Mouse (Mus musculus): Measurements from ENCODE around the gene Cipc.

DNA sequence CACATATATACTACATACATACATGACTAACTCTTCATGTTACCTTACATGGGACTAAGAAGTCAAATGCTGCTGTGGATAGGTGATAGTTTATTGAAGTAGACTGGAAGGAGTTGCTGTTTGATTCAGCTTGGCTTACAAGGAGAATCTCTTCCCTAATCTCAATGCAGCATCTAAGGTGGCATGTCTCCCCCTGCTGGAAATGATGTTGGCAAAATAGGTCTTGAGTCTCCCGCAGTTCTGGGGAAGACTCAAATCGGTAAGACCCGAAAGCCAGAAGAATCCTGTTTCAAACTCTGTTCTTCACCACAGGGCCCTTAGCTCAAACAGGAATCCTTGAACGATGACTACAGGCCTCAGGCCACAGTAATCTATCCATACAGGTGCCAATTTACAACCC lies 1.7 kb upstream of the Cipc start:
- peak; percentile 86 for TF ChIP-seq CTCF (IDR thresholded peaks at IDR 0.05; ENCODE audit: extremely low read depth, insufficient read depth, low read length)
- no peak for TF ChIP-seq POLR2A (IDR thresholded peaks at IDR 0.05; ENCODE audit: extremely low read depth, insufficient read depth, low read length)
